16 mouse cellular contexts compared by ENCODE assay signal in the genomic region with DNA sequence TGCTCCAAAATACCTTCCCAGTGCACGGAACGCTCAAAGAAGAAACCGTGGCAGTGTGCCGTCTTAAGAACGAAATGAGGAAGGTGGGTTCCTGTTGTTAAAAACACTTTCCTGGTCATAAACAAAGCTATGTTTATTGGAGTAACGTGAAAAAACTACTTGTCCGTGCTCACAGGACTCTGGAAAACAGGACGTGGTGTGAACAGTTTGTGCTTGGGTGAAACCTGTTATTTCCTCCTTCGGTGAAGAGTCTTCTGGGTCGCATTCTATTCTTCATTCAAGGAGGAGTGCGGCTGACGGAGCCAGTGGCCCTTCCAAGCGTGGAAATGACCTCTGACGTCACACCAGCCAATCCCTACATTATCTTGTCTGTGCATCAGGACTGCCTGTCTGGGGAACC.
A peak's percentile ranks its signal among the peaks of the same experiment; 100 is the strongest.
DNase-seq lines count a peak whose midpoint lies in the region.
"Had no signal": no experiment of that assay in that cellular context is flagged by ENCODE, and none has a peak within 500 bp of the region (broad histone marks: within the 10 kb centered on the region; RNA-seq: fewer than 3 reads in every experiment).

No protein-coding gene starts in this region.

- peak; percentile 17 for DNase-seq in adrenal gland, postnatal 14 days
- no peak for DNase-seq in adrenal gland, adult 2 months
- peak; percentile 5 for DNase-seq in heart, adult 8-10 months (ENCODE audit: low spot score)
- DNase-seq in heart, adult 9 months (ENCODE audit: low spot score in 2 of 2): no peak
- DNase-seq in lung, postnatal 25 days (ENCODE audit: low spot score): peak; percentile 13
- DNase-seq in lung, postnatal 4 days: no peak
- DNase-seq in lung, postnatal 36 days: peak; percentile 30
- no peak for DNase-seq in cerebellum, adult 8-10 months
- DNase-seq: adrenal gland, postnatal 10 days; cerebellum, adult 11 months; cerebellum, adult 9-10 months; cerebellum, postnatal 14 days; gastrocnemius, postnatal 14 days; heart, adult 2 months; heart, postnatal 14 days; heart, postnatal 4 days had no signal

Comparison
In these comparisons a context has a peak if more than half of its experiments do, and no peak if none do; other contexts are left out.
1. DNase-seq: peak in adrenal gland, postnatal 14 days (single experiment), heart, adult 8-10 months (single experiment), lung, postnatal 25 days (single experiment) and lung, postnatal 36 days (single experiment); none in adrenal gland, adult 2 months (single experiment), heart, adult 9 months (0 of 2), lung, postnatal 4 days (0 of 2) and cerebellum, adult 8-10 months (single experiment).